Mouse (Mus musculus) thymus, postnatal 14 days (tissue): Measurements from ENCODE around the gene Fam53b.
"Not testable (repeated sequence)": the region's sequence is repeated elsewhere in the genome, so short reads cannot be mapped to it uniquely, and the experiment has no call there.

ENCODE experiments used
- DNase-seq: peaks from one replicate; pipeline ENCODE4 v3.0.0; 2021

The Fam53b gene

GRCm38 (mm10) chr7:132672481-132672959, 141.2 kb downstream of the Fam53b start:
- no peak for DNase-seq

- no peak for DNase-seq
Observed at GRCm38 (mm10) chr7:132670863-132671165, 142.9 kb downstream of the Fam53b start.

GRCm38 (mm10) chr7:132669999-132670862, 143.5 kb downstream of the Fam53b start:
- DNase-seq = no peak

DNA sequence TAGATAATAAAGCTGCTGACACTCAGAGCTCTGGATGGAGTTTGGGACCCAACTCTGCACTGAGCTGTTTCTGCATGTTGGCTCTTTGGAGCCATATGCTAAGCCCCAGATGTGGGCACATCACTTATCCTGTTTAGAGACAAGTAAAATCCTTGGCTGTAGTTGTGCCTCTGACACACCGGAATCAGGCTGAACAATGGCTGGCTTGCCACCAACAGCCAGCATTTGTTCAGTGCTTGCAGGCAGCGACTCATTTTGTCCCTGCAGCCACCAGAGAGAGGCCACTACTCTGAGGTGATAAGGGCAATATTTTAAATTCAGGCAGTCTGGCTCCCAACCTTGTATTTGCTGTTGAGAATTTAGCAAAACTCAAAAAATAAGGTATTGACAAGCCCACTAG, 145.1 kb downstream of the Fam53b start:
- DNase-seq = no peak

- no peak for DNase-seq
Observed at GRCm38 (mm10) chr7:132666516-132666915, 147.2 kb downstream of the Fam53b start.

DNA sequence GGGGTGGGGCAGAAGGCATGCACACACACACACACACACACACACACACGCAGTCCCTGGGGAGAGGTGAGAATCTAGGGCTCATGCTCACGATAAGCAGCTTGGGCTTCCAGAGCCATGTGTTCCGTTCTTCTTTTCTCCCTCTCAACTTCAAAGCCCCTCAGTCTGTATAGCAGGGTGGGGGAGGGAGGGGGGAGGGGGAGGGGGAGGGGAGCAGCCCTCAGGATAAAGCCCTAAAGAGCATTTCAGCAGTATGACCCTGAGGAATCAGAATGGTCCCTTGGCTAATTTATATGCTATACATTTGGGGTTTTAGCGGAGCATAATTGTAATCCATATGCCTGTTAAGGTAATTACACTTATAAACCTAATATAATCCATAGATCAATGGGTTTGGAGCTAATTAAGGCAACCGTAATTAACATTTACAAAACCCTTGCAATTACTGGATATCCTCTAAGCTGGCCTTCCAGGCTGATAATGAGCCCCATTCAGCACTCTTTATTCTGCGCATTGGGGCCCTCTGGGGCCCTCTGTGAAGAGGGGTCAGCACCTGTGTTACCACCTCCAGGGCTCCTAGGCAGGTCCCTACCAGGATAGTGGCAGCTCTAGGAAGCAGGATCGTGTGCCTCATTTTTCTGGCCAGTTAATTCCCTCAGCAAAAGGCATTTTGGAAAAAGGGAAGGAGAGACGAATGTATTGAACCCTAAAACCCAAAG, 147.9 kb downstream of the Fam53b start:
- no peak for DNase-seq

DNA sequence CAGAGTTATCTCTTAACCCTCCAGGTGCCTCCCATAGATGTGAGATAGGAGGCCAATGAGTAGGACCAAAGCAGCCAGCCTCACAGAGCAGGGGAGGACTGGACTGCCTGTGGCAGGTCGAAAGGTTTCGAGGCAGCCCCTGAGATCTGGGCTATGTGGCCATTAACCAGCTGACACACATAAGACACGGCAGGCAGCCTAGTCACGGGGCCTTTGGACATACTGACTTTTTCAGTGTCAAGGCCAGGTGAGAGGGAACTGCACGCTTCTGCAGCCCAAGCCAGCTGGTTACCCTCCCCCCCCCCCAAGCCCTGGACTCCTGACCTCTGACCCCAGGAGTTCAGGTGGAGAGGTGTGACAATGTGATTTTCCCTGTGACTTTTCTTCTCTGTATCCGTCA, 148.9 kb downstream of the Fam53b start:
- no peak for DNase-seq

DNA sequence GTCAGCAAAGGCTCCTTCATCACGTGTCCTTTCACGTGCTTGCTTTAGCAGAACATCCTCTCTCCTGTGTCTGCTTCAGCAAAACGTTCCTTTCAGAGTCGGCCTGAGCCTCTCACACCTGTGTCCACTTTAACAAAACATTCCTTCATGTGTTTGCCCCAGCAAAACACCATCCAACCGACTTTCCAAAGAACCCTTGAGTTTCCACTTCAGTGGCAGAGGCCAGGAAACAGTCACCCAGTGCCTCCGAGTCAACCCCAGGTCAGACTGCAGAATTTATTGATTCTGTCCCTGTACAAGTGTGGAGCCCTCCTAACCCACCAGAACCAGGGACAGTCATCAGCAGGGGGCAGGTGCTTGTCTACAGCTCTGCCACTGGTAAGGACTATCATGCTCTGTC, 150.9 kb downstream of the Fam53b start:
- DNase-seq = not testable (repeated sequence)
